Mouse (Mus musculus) neural tube, embryonic 12.5 days (tissue): ENCODE results near the gene 9930111J21Rik1. TPM values are rescaled to one million over a fixed set of nuclear protein-coding genes. Genes with fewer than 3 reads are reported as not detected.
"Not testable (repeated sequence)": the region's sequence is repeated elsewhere in the genome, so short reads cannot be mapped to it uniquely, and the experiment has no call there.

Experiments used
- ATAC-seq: fragments of 200-750 bp; cut with Nextera tagmentation; 2 replicates; pipeline ENCODE4 v1.8.0; 2017; ENCODE audit warnings: low read depth, mild to moderate bottlenecking, moderate TSS enrichment, moderate library complexity; ENCODE audit not compliant: low FRiP score
- H3K27ac ChIP-seq: fragments of 300-500 bp; sonication (generic); 2 replicates; pipeline ENCODE4 v1.5.1; 2016
- H3K27me3 ChIP-seq: fragments of 300-500 bp; sonication (generic); replicated peaks from 2 replicates; pipeline ENCODE4 v1.6.1; 2016; ENCODE audit warnings: mild to moderate bottlenecking
- H3K36me3 ChIP-seq: fragments of 300-500 bp; sonication (generic); 2 replicates; pipeline ENCODE4 v1.6.1; 2016; ENCODE audit warnings: mild to moderate bottlenecking
- H3K4me1 ChIP-seq: fragments of 300-500 bp; sonication (generic); 2 replicates; pipeline ENCODE4 v1.6.1; 2016
- H3K4me2 ChIP-seq: fragments of 300-500 bp; sonication (generic); replicated peaks from 2 replicates; pipeline ENCODE4 v1.6.1; 2016; ENCODE audit warnings: mild to moderate bottlenecking
- H3K4me3 ChIP-seq: fragments of 300-500 bp; sonication (generic); 2 replicates; pipeline ENCODE4 v1.5.1; 2016
- H3K9ac ChIP-seq: fragments of 300-500 bp; sonication (generic); 2 replicates; pipeline ENCODE4 v1.6.1; 2016; ENCODE audit warnings: mild to moderate bottlenecking
- H3K9me3 ChIP-seq: fragments of 300-500 bp; sonication (generic); 2 replicates; pipeline ENCODE4 v1.6.1; 2016; ENCODE audit warnings: mild to moderate bottlenecking
- WGBS: fragments of 180-500 bp; shearing (Covaris S2); methylation state at CpG from one replicate; pipeline ENCODE4 v1.1.7; 2016; 5-methylcytosine and 5-hydroxymethylcytosine counted together
- polyA plus RNA-seq: library from polyadenylated mRNA; unstranded; fragments of >200 nt; fragmentation: Nextera tagmentation; extraction: Ambion mirVana; gene quantifications from 2 replicates; pipeline ENCODE4 v1.2.1, GENCODE M21; 2016

9930111J21Rik1 gene
- polyA plus RNA-seq, result 0.25 and 0.26 TPM in 2 replicates

GRCm38 (mm10) chr11:48979251-48979650 lies at the start of gene 9930111J21Rik1:
Gene 9930111J21Rik1, minus strand, starts transcription at chr11:48979398.
- H3K36me3 ChIP-seq, H3K27me3 ChIP-seq, H3K4me1 ChIP-seq, H3K4me2 ChIP-seq, H3K9ac ChIP-seq, H3K27ac ChIP-seq, H3K9me3 ChIP-seq, ATAC-seq, H3K4me3 ChIP-seq: not testable (repeated sequence)
- no CpG with 5 or more reads among the region's 3 CpGs for whole genome bisulfite sequencing

- not testable (repeated sequence) for H3K4me1 ChIP-seq, H3K4me3 ChIP-seq, H3K9ac ChIP-seq, ATAC-seq, H3K9me3 ChIP-seq, H3K4me2 ChIP-seq, H3K36me3 ChIP-seq, H3K27ac ChIP-seq, H3K27me3 ChIP-seq
These were observed 32.9 kb upstream of the 9930111J21Rik1 start for GRCm38 (mm10) chr11:49012074-49012473.

GRCm38 (mm10) chr11:49006785-49007184 lies 27.6 kb upstream of the 9930111J21Rik1 start:
- H3K27me3 ChIP-seq, H3K4me1 ChIP-seq, ATAC-seq, H3K27ac ChIP-seq, H3K36me3 ChIP-seq, H3K9me3 ChIP-seq, H3K9ac ChIP-seq, H3K4me3 ChIP-seq, H3K4me2 ChIP-seq: not testable (repeated sequence)
- 61% methylated on average over 1 of the region's 1 CpGs for WGBS

GRCm38 (mm10) chr11:49006317-49006716 lies 27.1 kb upstream of the 9930111J21Rik1 start:
- H3K36me3 ChIP-seq, H3K27ac ChIP-seq, H3K4me3 ChIP-seq, H3K4me2 ChIP-seq, H3K27me3 ChIP-seq, H3K4me1 ChIP-seq, H3K9me3 ChIP-seq, H3K9ac ChIP-seq, ATAC-seq: not testable (repeated sequence)
- 83% methylated on average over 2 of the region's 2 CpGs for WGBS

GRCm38 (mm10) chr11:49000411-49000810 lies 21.2 kb upstream of the 9930111J21Rik1 start:
- H3K9me3 ChIP-seq, H3K27me3 ChIP-seq, H3K9ac ChIP-seq, H3K4me3 ChIP-seq, ATAC-seq, H3K27ac ChIP-seq, H3K4me1 ChIP-seq, H3K4me2 ChIP-seq, H3K36me3 ChIP-seq: not testable (repeated sequence)
- WGBS, result 85% methylated on average over 1 of the region's 1 CpGs

- H3K9ac ChIP-seq, H3K36me3 ChIP-seq, H3K27me3 ChIP-seq, H3K9me3 ChIP-seq, H3K4me1 ChIP-seq, H3K27ac ChIP-seq, ATAC-seq, H3K4me3 ChIP-seq, H3K4me2 ChIP-seq: not testable (repeated sequence)
- WGBS, result 71% methylated on average over 2 of the region's 2 CpGs
These were observed 14.8 kb upstream of the 9930111J21Rik1 start, which contains the start of gene Tgtp1 for GRCm38 (mm10) chr11:48994018-48994417. Gene Tgtp1, minus strand, starts transcription at chr11:48994172.

GRCm38 (mm10) chr11:48993296-48993695 lies 14.1 kb upstream of the 9930111J21Rik1 start:
- H3K9ac ChIP-seq, H3K36me3 ChIP-seq, H3K27me3 ChIP-seq, H3K4me2 ChIP-seq, H3K27ac ChIP-seq, ATAC-seq, H3K4me3 ChIP-seq, H3K4me1 ChIP-seq, H3K9me3 ChIP-seq: not testable (repeated sequence)
- 44% methylated on average over 10 of the region's 10 CpGs for WGBS

GRCm38 (mm10) chr11:48991740-48992520 lies 12.7 kb upstream of the 9930111J21Rik1 start, which contains the start of gene Gm12185:
Gene Gm12185, minus strand, starts transcription at chr11:48992226.
- not testable (repeated sequence) for H3K4me2 ChIP-seq, H3K9ac ChIP-seq, H3K36me3 ChIP-seq, H3K4me3 ChIP-seq, ATAC-seq, H3K4me1 ChIP-seq, H3K27ac ChIP-seq, H3K27me3 ChIP-seq, H3K9me3 ChIP-seq
- WGBS, result 72% methylated on average over 4 of the region's 4 CpGs

GRCm38 (mm10) chr11:48989981-48990380 lies 10.8 kb upstream of the 9930111J21Rik1 start:
- not testable (repeated sequence) for H3K9ac ChIP-seq, H3K4me1 ChIP-seq, H3K9me3 ChIP-seq, H3K36me3 ChIP-seq, H3K27ac ChIP-seq, ATAC-seq, H3K4me2 ChIP-seq, H3K27me3 ChIP-seq, H3K4me3 ChIP-seq
- 75% methylated on average over 2 of the region's 2 CpGs for WGBS

- H3K9ac ChIP-seq, H3K4me2 ChIP-seq, ATAC-seq, H3K4me3 ChIP-seq, H3K36me3 ChIP-seq, H3K9me3 ChIP-seq, H3K27ac ChIP-seq, H3K4me1 ChIP-seq, H3K27me3 ChIP-seq: not testable (repeated sequence)
- 80% methylated on average over 2 of the region's 3 CpGs for WGBS
These were observed 9.0 kb upstream of the 9930111J21Rik1 start for GRCm38 (mm10) chr11:48988219-48988618.

- ATAC-seq, H3K9me3 ChIP-seq, H3K4me2 ChIP-seq, H3K27ac ChIP-seq, H3K9ac ChIP-seq, H3K4me3 ChIP-seq, H3K4me1 ChIP-seq, H3K36me3 ChIP-seq, H3K27me3 ChIP-seq: not testable (repeated sequence)
- WGBS, result no CpG with 5 or more reads among the region's 3 CpGs
These were observed 3.6 kb upstream of the 9930111J21Rik1 start for GRCm38 (mm10) chr11:48982848-48983247.

- not testable (repeated sequence) for H3K4me2 ChIP-seq, ATAC-seq, H3K4me1 ChIP-seq, H3K27ac ChIP-seq, H3K27me3 ChIP-seq, H3K4me3 ChIP-seq, H3K36me3 ChIP-seq, H3K9ac ChIP-seq, H3K9me3 ChIP-seq
- WGBS, result no CpG with 5 or more reads among the region's 5 CpGs
These were observed 854 bp upstream of the 9930111J21Rik1 start for GRCm38 (mm10) chr11:48980052-48980451.
